Mouse (Mus musculus) olfactory bulb, adult 2 months (tissue): ENCODE data around the gene Tctn3.

Source experiments
- CTCF ChIP-seq: fragments of 200-500 bp; IDR thresholded peaks from 2 replicates; pipeline ENCODE4 v1.5.1; 2012; ENCODE audit warnings: low read depth, mild to moderate bottlenecking, low read length, moderate library complexity; ENCODE audit not compliant: insufficient read depth
- POLR2A ChIP-seq: fragments of 200-500 bp; IDR thresholded peaks from 2 replicates; pipeline ENCODE4 v1.6.1; 2012; ENCODE audit warnings: mild to moderate bottlenecking, low read depth, low read length, moderate library complexity; ENCODE audit not compliant: insufficient read depth

GRCm38 (mm10) chr19:40646379-40646778 is 34.3 kb upstream of the Tctn3 start:
- TF ChIP-seq CTCF: no peak
- no peak for TF ChIP-seq POLR2A
